Mouse (Mus musculus) adrenal gland, postnatal 36 days (tissue): ENCODE measurements at regions not wholly inside any gene's neighbourhood (a gene's known extent, or its start where the extent isn't known, plus 50 kb on each side); places are given as distances from the start of the nearest gene placed in this dataset.
"Not testable (repeated sequence)": the region's sequence is repeated elsewhere in the genome, so short reads cannot be mapped to it uniquely, and the experiment has no call there.

Experiments
- DNase-seq, 2 experiments: peaks; one replicate each; pipeline ENCODE4 v3.0.0; 2021; ENCODE audit warnings: mixed read lengths in 1 of 2

- DNase-seq, result no peak
Measured at GRCm38 (mm10) chr12:6638761-6639281, 1263.3 kb upstream of the Klhl29 start.

GRCm38 (mm10) chr12:6637771-6638305 is 1262.4 kb upstream of the Klhl29 start:
- no peak for DNase-seq

- no peak for DNase-seq
Measured at GRCm38 (mm10) chr12:6622575-6623146, 1247.2 kb upstream of the Klhl29 start.

GRCm38 (mm10) chr12:6601111-6601510 is 1225.6 kb upstream of the Klhl29 start:
- peak; percentile 48 to 60 for DNase-seq

- not testable (repeated sequence) for DNase-seq
Measured at GRCm38 (mm10) chr12:6595484-6595883, 1220.0 kb upstream of the Klhl29 start.

GRCm38 (mm10) chr12:6590231-6590630 is 1214.7 kb upstream of the Klhl29 start:
- DNase-seq, result peak; percentile 30 to 46

GRCm38 (mm10) chr12:6588031-6588701 is 1212.7 kb upstream of the Klhl29 start:
- peak; percentile 19 to 46 for DNase-seq

- no peak for DNase-seq
Measured at GRCm38 (mm10) chr12:6580195-6580594, 1204.7 kb upstream of the Klhl29 start.

- no peak for DNase-seq
Measured at GRCm38 (mm10) chr12:6576866-6577360, 1201.4 kb upstream of the Klhl29 start.
